Mouse (Mus musculus): ENCODE measurements around the gene Taok1.
A peak's percentile ranks its signal among the peaks of the same experiment; 100 is the strongest.

The Taok1 gene

GRCm38 (mm10) chr11:77507426-77507825 lies 100.2 kb downstream of the Taok1 start:
- no peak for DNase-seq

DNA sequence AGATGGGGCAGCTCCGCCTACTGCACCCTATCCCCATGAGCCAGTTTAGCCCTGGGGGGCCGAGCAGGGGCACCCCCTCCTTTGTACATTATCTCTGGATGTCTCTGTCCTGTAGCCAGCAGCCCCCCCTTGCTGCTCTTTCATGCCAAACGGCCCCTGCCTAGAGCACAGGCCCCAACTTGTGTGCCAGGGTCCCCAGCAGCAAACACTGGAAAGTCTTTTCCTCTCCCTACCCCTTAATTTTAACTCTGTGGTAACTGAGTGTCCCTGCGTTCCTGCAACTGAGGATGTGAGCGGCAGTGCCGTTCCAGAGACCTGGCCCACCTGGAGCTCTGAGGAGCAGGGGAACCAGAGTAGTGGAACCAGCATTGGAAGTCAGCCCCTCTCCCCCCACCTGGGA lies 100.7 kb downstream of the Taok1 start:
- DNase-seq: no peak

DNA sequence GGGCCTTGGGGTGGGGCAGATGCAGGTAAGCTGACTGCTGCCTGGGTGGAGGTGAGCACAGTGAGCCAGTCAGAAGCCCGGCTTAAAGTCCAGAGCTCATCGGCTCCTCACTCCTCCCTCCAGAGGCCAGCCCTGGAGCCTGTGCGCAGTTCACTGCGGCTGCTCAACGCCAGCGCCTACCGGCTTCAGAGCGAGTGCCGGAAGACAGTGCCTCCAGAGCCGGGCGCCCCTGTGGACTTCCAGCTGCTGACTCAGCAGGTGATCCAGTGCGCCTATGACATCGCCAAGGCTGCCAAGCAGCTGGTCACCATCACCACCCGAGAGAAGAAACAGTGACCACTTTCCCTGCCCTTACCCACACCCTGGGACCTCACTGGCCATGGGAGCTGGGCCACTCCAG lies 101.3 kb downstream of the Taok1 start:
- no peak for DNase-seq

DNA sequence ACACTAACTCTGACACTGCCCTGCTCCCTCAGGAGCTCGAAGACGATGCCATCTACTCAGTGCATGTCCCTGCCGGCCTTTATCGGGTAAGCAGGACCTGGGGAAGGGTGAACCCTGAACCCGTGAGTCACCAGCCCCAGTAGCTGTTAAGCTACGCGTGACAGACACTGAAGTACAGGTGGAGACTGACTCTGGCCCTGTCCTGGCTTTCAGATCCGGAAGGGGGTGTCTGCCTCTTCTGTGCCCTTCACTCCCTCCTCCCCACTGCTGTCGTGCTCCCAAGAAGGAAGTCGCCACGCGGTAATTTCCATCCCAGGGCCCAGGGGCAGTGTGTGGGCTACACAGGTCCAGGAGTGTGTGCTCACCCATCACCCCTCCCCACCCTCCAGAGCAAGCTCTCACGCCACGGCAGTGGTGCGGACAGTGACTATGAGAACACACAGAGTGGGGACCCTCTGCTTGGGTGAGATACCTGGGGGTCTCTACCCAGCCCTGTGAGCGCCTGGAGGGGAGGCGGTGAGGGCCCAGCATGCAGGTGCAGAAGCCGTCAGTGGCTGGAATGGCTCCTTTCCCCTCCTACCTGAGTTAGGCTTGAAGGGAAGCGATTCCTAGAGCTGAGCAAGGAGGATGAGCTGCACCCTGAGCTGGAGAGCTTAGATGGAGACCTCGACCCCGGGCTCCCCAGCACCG lies 102.2 kb downstream of the Taok1 start:
- DNase-seq: no peak

- no peak for DNase-seq
These were observed 103.2 kb downstream of the Taok1 start for GRCm38 (mm10) chr11:77504377-77504776.

DNA sequence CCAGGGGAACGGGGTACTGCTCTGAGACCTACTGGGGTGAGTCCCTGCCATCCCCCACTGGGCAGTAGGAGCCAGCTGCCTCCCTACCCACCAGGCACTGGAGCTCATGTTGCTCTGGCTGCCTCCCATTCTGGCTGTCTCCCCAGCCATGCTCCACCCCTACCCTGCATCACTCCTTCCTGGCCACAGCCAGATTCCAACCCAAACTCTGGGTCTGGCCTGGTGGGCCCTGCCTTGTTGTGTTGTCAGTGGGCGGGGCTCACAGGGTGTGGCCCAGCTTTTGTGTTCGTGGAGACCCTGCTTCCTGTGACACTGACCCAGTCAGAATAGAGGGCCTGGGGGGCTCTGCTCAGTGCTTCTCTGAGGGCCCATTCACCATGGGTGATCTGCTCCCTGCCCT lies 104.1 kb downstream of the Taok1 start:
- DNase-seq: no peak

DNA sequence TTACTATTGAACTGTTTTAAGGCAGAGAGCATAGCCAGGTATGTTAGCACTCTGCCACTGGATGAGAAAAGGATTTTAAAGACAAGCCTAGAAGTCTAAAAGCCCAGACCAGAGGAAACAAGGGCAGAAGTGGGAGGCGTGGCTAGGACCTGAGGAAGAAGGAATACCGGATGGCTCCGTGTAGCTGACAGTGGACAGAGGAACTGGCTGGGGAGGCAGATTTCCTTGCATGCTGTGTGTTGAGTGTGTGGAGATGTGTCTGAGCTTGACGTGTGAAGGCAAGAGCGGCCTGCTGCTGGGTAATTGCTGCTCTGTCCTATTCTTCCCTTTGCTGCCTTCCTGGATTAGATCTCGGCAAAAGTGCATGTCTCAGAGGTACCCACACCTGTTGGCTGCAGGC lies 105.1 kb downstream of the Taok1 start:
- no peak for DNase-seq

DNA sequence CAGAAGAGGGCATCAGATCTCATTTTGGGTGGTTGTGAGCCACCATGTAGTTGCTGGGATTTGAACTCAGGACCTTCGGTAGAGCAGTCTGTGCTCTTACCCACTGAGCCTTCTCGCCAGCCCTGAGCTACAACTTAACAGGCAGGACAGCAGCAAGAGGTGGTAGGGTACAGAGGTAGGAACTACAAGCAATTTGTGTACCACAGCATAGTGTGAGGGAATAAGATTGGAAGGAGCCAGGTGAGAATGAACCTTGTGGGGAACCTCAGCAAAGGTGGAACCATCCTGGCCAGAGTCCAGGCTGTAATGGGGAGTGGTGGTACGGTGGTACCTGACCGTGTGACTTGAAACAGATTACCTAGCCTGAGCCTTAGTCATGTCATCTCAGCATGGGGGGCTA lies 105.6 kb downstream of the Taok1 start:
- DNase-seq: no peak

DNA sequence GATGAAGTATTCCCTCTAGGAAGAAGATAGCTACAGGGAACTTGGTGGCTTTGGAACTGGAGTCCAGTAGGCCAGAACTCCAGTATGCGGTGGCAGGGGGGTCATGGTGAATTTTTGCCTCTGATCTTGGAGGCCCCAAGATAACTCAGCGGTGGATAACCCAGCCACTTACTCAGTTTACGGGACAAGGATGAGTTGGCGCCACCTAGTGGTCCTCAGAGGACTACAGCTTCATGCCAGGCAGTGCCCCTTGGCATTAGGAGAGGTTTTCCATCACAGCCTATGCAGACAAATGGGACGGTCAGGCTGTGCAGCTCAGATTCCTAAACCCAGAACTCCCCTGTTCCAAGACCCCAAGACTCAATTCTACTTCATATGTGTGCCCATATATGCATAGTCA lies 106.2 kb downstream of the Taok1 start:
- peak; percentile 83 to 86 for DNase-seq

- no peak for DNase-seq
These were observed 107.0 kb downstream of the Taok1 start for GRCm38 (mm10) chr11:77500361-77501325.

DNA sequence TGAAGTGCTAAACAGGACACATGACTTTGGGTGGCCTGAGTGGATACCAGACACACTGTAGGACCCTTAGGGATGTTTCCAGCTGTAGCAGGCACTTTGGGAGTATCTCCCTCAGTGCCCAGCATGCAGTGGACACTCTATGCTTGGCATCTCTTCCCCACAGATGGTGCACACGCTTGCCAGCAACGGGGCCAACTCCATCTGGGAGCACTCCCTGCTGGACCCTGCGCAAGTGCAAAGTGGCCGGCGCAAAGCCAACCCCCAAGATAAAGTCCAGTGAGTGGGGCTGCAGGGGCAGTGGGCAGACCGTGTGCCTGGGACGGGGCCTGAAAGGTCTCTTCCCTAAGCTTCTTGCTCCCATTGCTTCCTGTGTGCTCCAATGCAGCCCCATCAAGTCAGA lies 108.3 kb downstream of the Taok1 start:
- peak; percentile 82 to 83 for DNase-seq

DNA sequence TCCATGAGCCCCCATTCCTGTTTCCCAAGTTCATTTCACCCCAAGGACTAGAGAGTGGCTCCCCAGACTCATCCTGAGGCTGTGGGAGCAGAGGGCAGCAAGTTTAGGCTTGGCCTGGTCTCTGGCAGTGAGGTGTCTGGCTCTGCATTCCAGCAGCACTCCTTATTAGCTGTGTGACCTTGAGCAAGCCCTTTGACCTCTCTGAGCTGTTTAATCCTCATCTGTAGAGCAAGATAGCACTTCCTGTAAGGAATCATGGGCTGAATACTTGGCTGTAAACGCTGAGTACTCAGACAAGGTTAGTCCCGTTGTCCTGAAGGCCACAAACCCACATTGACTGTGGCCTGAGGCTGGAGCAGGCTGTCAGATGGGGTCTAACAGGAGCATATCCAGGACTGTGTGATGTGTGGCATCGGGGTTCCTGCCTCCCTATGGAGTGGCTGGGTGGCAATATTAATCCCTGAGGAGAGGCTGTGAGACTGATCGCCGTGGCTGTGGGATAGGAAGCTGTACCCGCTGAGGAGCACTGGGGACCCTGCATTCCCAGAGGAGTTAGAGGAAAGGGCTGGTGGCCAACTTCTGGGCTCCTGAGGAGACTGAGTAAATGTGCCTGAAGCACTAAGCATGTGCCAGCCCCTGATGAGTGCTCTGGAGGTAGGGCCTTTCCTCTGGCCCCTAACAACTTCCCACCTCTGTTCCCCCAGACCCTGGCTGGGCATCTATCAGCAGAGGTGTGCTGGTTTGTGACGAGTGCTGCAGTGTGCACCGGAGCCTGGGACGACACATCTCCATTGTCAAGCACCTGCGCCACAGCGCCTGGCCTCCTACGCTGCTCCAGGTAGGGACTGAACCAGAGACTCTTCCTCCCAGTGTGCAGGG lies 109.1 kb downstream of the Taok1 start:
- DNase-seq: no peak

GRCm38 (mm10) chr11:77497851-77498250 lies 109.8 kb downstream of the Taok1 start:
- no peak for DNase-seq

GRCm38 (mm10) chr11:77497341-77497756 lies 110.3 kb downstream of the Taok1 start:
- no peak for DNase-seq

DNA sequence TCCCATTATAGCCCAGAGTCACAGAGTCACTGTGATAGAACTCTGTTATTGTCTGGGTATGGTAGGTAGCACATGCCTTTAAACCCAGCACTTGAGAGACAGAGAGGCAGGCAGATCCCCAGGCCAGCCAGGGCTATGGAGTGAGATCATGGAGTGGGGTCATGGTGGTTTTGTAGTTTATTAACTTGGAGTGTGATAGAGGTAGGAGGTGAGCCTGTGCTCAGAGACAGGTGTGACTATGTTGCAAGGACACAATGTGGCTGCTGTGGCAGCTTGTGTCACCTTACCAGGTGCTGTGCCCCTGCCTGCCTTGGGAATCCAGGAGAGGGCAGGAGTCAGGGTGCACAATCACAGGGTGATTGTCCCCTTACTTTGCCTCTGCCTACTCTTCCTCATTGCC lies 112.1 kb downstream of the Taok1 start:
- DNase-seq: no peak

DNA sequence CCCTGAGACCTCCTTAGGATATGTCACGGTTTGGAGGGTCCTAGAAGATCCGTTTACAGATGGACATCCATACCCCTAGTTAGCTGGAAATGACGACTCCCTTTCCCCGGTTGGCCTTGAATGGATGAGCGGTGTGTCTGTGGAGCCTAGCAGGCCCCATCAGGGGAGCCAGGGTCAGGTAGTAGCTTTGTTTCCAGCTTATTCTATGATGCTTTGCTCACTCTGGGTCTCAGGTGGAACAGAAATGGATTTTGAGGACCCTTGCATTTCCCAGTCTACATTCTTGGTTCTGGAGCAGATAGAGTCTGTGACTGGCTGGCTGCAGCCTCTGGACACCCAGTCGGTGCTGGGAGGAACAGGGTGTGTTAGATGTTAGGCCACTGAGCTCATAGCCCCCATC lies 112.8 kb downstream of the Taok1 start:
- no peak for DNase-seq

DNA sequence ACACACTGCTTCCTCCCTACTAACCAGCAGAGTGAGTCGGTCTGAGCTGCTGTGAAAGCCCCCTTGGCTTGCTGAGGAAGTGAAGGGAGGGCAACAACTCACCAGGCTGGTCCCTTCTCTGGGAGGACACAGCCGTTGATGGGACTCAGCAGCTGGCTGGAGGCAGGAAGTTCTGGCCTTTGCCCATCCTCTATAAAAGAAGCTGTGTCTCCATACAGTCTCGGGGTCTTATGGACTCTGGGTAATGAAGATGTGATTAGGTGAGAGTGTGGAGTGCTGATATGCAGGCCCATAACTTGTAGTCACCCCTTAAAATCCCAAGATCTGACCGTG lies 113.3 kb downstream of the Taok1 start:
- no peak for DNase-seq

DNA sequence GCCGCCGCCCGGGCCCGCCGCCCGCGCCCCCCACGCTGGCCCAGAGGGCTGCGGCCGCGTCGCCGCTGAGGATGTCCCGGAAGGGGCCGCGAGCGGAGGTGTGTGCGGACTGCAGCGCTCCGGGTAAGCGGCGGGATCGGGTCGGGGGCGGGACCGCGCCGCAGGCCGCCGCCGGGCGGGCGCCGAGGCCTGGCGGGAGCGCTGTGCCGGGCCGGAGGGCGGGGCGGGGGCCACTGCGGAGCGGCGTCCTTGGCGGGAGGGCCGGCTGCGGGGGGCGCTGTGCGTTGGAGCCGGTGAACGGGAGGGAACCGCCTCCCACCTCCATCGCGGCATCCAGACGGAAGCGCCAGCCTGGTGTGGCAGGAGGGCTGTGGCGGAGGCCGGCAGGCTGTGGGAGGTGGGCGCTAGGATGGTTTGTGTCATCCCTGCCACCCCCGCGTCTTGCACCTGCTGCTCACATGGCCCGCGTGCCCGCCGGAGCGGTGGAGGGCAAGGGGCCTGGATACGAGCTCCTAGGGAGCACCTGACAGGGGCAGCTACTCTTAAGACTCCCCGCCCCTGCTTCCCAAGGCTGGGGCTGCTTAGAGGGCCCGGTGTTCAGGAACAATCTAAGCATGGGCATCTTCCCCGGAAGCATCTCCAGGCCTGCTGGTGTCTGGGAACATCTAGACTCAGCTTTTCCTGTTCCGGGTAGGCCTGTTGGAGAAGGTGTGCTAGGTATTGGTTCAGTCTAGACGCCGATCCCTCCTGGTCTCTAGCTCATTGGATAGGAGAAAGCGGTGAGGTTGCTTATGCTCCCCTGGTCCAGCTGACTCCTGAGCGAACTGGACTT lies 113.9 kb downstream of the Taok1 start, which contains the start of gene Git1:
TSS of gene Git1 (plus strand) at position 51 of the 832 bp plus-strand sequence.
- peak; percentile 54 to 65 for DNase-seq

DNA sequence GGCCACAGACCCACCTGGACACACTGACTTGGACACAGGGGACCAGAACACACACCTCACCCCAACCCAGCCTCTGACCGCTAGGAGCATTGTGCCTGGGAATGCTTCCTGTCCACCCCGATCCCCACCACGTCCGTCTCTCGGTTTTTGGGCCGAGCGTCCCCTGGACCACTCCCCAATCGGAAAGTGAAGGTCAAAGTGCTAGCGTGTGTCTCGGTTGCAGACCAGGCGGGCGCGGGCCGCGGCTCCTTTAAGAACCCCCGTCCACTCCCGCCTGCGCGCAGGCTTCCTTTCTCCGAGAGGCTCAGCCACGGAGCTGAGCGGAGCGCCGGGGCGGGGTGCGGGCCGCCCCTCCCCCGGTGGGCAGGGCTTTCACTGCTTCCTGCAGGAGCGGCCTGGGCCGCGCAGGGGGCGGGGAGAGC lies 114.7 kb downstream of the Taok1 start:
- DNase-seq: peak; percentile 87 to 96

DNA sequence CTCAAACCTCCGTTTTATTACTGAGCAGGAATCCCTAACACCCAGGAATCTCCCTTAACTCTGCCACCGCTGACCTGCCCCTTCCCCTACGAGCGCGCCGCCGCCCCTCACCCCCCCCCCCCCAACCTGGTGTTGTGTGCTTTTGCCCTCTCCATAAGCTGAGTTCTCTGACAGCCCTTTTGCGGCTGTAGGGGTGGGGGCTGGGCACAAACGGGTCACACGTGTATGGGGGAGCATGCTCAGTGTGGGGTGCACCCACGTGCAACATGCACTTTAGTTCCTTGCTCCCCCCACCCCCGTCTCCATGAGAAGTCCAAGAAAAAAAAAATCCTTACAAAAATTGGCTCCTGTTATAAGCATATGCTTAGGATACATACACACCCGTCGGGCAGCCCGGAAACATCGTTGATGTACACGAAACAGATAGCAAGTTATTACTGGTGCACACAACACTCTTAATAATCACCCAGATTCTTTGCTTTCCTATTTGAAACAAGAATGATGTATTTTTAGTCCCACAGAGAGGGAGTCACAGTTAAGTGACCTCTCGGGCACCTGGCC lies 115.2 kb downstream of the Taok1 start:
- no peak for DNase-seq

DNA sequence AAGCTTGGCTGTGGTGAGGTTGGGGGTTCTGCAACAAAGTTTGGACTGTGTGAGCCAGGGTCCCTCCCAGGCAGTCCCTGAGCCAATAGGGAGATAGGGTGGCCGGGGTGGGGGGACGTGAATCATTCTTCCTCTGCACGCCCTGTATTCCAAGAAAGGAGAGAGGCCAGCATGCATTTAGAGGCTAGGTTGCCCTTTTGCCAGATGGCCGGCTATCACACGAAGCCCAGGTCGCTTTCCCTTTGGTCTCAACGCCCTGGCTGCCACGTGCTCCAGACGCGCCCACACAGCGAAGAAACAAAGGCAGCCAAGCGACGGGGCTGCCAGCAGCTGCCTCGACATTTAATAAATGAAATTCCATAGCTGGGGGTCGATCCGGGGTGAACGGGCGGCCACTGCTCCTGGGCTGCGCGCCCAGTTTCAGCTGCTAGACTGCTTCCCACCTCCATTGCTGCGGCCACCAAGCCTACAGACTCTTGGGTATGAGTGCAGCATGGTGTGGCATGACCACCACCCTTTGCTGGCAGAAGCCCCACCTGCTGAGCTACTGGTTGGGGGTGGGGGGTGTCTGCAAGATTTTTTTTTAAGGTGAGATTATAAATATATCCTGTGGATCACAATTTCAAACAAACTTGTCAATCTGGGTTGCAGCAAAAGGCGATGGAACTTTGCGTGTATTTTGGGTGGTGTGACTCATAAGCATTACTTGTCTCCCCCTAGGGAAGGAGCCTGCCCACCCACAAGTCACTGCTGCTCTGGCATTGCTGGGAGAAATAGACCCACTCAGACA lies 115.9 kb downstream of the Taok1 start:
- DNase-seq: peak; percentile 49 to 58
